Mouse (Mus musculus): ENCODE data around the gene Park7.
"Not testable (repeated sequence)": the region's sequence is repeated elsewhere in the genome, so short reads cannot be mapped to it uniquely, and the experiment has no call there.

Gene Park7

DNA sequence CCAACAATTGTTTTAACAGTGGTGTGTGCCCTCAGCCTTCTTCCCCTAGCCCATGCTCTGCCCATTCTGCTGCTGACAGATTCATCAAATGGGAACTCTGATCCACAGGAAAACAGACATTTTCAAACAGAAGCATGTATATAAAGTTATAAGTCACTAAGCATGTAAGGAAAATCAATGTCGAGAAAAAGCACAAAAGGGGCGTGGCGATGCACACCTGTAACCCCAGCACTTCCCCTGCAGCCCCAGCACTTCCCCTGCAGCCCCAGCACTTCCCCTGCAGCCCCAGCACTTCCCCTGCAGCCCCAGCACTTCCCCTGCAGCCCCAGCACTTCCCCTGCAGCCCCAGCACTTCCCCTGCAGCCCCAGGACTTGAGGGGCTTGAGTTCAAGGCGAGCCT is 39.8 kb downstream of the Park7 start:
- DNase-seq (ENCODE audit: inconsistent ontology term) = not testable (repeated sequence)

DNA sequence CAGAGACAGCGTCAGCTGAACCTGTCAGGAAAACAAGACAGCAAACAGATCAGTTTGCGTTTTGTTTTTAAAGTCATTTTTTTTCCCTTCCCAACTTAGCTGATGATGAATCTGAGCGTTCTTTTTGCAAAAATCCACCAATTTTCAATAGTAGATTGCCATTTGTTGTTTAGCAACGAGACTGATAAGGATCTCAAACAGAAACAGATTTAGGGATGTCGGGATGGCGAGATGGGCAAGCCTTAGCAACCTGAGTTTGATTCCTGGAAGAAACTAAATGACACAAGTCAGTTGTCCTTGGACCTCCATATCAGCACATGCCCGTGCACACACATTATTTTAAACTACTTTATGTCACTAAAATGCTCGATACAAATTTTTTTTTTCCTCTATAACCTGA is 41.6 kb downstream of the Park7 start:
- DNase-seq (ENCODE audit: inconsistent ontology term) = no peak

DNA sequence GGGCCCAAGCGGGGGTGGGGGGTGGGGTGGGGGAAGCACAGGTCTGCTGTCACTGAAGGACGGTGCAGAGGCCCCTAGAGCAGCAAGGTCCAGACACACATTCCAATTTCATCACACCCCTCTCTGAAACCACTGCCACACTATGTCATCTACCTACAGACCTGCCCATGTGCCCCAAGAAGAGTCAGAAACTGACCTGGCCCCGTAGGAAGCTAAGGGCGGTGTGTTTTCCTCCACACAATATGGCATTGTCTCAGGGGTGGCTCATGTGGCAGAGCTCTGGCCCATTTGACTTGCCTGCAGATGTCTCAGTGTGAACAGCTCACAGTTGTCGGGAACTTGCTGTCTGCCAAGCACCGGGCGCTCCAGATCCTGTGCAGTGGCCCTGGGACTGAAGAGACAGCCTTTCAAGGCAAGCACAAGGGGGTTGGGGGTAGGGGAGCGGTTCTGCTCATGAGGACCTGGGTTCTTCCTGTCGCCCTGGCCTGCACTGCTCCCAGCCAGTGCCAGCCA is 42.0 kb downstream of the Park7 start:
- peak; percentile 82 for DNase-seq (ENCODE audit: inconsistent ontology term)

DNA sequence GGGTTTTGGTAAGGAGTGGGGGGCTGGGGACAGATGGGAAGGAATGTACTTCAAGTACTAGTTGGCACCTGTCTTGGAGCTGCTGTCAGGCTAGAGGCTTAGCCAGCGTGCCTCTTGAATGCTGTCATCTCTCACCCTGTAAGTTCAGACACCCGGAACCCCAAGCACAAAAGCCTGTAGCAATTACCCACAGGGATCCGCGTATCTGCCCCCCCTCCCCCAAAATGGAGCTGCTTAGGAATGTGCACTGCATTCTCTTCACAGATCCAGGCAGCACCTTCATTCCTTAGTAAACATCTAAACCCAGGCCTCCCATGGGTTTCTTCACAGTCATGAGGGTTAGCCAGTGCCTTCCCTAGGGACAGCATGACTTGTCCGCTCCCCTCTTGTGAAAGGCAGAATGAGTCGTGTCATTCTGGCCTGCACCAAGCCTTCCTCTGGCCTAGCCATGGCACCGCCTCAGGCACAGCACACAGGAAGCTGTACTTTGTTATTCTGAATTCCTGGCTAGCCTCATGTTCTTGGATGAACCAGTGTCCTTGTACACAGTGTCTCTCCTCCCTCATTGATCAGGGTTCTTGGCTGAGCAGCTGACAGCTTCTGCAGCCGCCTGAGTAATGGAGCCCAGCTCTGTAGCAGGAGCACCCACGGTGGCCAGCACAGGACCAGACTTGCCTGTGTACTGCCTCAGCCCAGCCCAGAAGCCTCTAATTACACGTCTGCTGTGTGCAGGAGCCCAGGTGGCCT is 42.7 kb downstream of the Park7 start:
- peak; percentile 97 for DNase-seq (ENCODE audit: inconsistent ontology term)

DNA sequence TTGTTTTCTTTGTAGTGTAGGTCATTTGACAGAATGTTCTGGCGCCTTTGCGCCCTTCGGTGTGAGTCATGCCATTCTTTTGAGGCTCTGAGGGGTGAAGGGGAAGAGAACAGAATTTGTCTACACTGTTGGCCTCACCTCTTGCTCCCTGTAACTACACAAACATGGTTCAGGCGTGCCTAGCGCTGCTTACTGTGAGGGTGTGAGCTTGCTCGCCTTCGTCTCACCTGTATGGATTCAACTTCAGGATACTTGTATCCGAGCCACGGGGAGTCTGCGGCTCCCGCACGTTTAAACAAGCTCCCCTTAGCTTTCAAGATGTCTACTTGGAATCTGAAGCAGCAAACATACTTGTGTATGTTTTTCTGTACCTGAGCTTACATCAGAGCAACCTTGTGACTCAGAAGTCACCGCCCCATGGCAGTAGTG is 43.3 kb downstream of the Park7 start:
- peak; percentile 74 for DNase-seq (ENCODE audit: inconsistent ontology term)

DNA sequence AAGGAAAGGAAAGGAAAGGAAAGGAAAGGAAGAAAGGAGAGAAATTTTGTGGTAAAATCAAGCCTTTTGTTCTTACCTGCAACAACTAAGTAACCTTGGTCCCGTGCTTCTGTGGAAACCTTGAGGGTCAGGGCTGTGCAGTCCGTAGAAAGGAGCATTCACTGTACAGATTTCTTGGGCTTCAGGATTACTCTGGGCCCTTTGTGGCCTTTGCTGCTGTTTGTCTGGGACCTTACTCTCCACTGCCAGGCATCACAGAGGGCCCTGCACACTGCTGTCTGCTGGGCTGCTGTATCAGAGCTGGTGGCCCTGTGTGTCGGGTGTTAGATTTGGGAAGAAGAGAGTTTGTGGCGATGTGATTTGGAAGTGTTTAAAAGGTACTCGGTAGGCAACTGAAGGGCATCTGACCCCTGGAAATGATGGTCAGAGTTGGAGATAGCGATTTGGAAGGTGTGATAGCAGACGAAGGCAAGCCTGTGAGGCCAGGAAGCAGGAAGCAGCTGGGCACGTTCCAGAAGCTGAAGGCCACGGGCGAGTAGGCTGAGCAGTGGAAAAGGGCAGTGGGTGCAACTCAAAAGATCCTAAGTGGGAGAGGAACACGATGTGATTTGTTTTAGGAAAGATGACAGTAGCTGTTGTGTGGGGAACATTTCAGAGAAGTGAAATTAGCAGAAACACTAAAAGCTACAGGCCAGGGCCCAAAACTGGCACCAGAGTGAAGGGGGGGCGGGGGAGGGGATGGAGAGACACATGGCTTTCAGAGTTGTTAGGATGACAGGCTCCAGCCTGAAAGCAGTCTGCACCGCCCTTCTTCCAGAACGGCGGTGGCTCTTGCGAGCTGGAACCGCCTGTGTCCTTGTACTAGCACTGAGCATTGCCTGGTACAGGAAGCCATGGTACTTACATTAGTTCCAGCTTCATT is 44.7 kb downstream of the Park7 start:
- DNase-seq (ENCODE audit: inconsistent ontology term) = no peak

DNA sequence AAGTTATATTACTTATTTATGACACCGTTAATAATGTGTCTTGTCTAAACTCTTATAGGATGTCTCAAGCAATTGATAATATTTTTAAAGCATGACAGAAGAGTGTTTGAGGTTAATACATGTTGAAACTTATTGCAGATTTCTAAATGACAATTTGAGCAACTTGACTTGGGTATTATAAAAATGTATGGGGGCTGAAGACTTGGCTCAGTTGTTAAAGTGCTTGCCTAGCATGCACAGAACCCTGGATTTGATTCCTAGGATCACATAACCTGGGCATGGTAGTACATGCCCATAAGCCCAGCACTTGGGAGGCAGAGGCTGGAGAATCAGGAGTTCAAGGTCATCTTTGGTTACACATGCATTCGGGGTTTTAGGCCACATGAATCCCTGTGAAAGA is 45.4 kb downstream of the Park7 start:
- DNase-seq (ENCODE audit: inconsistent ontology term) = no peak

DNA sequence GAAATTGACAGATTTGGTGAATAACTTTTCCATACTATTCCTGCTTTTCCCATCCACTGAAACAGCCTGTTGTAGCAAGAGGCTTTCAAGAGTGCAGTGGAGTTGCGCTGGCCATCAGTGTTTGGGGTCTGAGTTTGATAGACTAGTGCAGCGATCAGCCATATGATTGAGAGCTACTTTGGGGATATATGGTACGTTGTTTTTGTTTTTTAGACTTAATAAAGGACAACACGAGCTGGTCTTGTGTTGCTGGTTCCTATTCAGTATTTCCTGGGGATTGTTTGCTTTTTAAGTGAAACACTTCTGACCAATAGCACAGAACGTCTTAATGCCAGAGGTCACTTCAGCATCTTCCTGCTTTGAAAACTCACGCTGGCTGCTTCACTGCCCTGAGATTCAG is 46.1 kb downstream of the Park7 start:
- DNase-seq (ENCODE audit: inconsistent ontology term) = no peak

DNA sequence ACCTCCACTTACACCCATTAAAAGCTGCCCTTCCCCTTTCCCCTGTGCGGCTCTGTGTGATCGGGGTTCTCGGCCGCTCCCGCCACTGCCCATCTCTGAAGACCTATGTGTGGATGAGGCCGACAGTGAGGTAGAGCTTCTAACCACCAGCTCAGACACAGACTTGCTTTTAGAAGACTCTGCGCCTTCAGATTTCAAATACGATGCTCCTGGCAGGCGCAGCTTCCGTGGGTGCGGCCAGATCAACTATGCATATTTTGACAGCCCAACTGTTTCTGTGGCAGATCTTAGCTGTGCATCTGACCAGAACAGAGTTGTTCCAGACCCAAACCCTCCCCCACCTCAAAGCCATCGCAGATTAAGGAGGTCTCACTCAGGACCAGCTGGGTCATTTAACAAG is 47.7 kb downstream of the Park7 start:
- no peak for DNase-seq (ENCODE audit: inconsistent ontology term)

DNA sequence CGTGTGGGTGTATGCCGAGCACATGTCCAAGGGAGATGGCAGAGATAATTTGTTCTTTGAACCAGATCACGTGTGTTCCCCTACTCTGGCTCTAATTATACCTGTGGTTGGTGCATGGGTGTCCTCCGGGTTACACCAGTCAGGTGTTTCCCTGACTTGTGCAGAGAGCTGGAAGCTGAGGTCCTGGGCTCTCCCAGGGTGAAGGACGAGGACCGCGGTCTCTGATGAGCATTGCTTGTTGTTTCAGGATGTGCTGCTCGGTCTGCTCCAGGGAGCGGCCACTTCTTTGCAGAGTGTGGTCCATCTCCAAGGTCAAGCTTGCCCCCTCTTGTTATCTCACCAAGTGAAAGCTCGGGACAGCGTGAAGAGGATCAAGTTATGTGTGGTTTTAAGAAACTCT is 48.2 kb downstream of the Park7 start:
- DNase-seq (ENCODE audit: inconsistent ontology term) = no peak

DNA sequence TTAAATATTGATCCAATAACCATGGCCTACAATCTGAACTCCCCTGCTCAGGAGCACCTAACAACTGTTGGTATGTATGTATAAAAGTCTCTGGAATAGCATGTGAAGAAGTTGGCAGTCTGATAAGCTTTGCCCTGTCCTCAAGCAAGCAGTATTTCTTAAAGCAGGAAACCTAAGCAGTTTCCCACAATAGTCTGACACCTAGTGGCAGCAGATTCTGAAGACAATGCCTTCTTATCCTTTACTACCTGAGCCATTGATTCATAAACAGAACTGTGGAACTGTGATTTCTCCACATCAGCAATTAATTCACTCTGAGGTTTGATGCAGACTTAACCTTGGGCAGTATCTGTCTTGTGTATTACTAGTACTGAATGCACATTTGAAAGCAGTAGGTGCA is 48.9 kb downstream of the Park7 start:
- DNase-seq (ENCODE audit: inconsistent ontology term) = no peak

DNA sequence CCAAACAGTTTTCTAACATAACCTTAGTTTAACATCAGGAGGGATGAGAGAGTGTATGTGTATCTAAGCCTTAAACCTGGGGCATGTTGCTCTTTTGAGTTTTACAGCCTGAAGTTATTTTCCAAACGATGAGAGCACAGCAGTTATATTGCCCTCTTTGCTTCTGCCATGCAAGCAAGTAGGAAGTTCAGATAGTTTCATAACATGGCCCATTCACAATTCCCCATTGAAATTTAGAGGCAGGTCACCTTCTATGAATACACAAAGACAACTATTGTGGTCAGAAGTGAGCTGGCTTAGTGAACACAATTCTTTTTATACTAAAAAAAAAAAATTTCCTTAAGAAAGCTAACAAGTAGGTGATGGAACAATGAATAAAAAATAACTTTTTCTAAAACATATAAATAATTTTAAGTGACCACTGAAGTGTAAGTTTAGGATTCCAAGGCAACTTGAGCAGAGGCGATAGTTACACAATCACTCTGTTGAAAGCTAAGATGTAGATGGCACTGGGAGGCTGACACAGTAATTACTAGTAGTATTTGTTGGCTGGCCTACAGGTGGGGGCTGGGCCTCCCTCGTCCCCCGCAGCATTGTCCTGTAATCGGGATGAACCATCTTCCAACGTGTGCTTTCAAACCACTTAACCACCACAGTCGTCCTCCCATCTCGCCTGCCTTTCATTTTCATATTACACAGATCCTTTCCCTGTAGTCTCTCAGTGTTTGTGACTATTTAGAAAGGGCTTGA is 51.4 kb downstream of the Park7 start:
- peak; percentile 76 for DNase-seq (ENCODE audit: inconsistent ontology term)

DNA sequence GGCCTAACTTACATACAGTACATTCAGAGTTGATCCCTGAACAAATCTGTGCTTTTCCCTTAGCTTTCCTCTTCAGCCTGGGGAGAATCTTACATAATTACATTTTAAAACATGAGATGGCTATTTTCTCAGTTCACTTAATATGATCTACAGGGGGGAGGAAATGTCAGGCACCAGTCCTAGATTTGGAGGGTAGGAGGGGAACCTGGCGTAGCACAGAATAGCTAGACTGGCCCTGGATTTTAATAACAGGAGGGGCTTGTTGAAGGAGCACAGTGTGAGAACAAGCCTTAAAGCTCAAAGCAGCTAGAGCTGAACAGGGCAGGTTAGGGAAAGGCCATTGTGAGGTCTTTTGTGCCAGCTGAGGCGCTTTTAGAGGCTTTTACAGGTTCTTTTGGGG is 53.1 kb downstream of the Park7 start:
- DNase-seq (ENCODE audit: inconsistent ontology term) = no peak

DNA sequence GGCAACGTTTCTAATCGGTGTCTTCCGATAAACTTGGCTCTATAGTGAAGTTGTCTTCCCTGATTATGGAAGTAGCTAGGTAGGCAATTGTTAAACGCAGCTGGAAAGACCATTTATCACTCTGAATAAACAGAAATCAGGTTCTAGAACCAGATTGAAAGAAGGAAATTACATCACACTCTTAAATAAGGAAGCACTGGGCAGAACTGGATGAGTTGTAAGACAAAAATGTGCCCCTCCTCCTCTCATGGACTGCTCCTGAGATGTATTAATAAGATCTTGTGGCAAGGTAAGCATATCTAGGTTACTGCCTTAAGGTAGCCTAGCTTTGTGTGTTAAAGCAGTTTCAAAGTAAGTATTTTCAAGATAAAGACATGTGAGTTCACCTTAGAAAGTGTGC is 53.7 kb downstream of the Park7 start:
- DNase-seq (ENCODE audit: inconsistent ontology term) = no peak

DNA sequence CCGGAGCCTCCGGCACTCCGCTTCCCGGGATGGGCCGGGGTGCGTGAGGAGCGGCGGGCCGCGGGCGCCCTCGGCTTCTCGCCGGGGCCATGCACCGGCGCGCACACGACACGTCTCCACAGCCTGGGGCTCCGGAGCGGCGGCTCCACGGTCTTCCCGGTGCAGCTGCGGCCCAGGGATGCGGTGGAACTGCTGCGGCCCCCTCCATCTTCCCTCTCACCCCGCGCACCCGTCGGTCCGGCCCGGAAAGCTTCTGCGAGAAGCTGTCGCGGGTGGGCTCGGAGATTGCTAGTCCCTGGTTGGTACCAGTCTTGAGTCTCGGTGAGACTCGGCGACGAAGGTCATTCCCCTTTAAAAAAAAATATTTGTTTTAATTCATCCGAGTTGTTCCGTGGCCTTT is 58.9 kb downstream of the Park7 start:
- DNase-seq (ENCODE audit: inconsistent ontology term) = no peak

DNA sequence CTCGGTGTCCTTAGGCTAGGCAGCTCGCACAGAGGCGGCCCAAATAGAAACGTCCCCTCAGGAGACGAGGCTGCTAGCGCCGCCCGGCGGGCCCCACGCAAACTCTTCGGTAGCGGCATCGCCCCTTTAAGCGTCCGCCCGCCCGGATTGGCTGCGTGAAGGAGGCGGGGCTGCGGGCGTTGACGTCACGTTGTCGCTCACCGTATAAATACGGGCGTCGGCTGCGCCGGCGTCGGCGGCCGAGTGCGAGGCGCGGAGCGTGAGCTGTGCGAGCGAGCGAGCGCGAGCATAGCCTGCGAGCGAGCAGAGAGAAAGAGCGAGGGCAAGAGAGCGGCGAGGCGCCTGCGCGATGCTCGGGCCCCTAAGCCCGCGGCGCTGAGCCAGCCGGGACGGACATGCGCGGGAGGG is 59.4 kb downstream of the Park7 start:
- peak; percentile 98 for DNase-seq (ENCODE audit: inconsistent ontology term)

DNA sequence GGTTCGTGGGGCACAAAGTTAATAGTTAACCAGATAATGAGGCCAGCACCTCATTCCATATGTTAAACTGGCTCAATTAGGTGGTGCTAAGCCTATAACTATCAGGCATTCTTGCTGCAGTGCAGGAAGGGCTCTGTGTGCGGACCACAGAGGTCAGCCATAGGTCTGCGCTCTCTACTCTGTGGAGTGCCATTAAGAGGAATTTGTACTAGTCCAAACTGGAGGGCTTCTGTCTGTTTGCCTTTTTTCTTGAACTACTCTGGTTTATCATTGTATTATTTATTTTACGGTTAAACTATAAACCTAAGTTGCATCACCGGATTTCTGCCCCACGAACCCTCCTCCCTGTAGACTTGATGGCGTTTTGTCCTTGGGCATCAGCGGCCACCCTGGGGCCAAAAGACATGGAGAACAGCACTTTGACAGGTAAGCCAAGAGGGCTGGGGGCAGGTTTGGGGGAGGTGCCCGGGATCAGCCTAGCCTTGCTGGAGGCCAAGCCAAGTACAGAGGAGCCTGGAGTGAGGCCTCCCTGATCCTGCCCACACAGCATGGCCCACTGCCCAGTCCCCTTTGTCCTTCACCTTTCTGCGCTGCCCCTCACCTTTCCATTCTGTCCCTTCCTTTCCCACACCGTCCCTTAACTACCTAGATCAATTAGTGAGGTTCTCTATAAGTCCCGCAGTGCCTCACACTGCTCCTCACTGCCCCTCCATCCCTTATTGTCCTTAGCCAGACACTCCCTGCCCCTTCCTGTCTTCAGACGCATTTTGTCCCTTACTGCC is 60.4 kb downstream of the Park7 start, which contains the start of gene Errfi1:
Errfi1 (plus strand) TSS at position 240 of the 782 bp plus-strand sequence.
- DNase-seq (ENCODE audit: inconsistent ontology term) = no peak

DNA sequence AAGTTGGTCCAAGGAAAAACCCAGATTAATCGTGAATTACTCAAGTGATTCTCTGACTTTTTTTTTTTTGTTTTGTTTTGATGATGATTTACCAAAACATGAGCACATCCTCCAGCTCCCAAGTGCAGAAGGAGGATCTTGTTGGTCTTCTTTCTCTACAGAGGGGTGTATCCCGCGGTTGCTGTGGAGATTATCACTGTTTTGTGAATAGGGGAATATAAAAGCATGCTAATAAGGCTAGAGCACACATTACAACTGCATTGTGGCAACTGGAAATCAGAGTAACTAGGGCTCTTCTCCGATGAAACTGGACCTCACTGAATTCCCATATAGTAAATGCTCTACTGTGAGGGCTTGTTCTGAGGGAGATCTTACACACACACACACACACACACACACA is 61.8 kb downstream of the Park7 start:
- no peak for DNase-seq (ENCODE audit: inconsistent ontology term)

DNA sequence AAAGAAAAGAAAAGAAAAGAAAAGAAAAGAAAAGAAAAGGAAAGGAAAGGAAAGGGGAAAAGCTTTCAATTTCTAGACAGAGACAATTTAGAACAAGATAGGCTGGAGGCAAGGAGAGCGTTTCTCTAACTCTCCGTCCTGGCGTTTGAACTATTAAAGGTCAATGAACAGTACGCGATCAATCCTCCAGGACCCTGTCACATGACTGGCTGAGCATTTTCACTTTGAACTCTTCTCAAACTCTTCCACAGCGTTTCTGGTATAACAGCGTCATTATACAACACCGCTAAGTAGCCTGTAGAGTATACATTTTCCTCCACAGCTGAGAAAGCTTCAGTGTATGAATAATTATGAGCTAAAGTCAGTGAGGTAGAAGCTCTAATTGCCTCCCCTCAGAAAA is 62.2 kb downstream of the Park7 start:
- no peak for DNase-seq (ENCODE audit: inconsistent ontology term)

DNA sequence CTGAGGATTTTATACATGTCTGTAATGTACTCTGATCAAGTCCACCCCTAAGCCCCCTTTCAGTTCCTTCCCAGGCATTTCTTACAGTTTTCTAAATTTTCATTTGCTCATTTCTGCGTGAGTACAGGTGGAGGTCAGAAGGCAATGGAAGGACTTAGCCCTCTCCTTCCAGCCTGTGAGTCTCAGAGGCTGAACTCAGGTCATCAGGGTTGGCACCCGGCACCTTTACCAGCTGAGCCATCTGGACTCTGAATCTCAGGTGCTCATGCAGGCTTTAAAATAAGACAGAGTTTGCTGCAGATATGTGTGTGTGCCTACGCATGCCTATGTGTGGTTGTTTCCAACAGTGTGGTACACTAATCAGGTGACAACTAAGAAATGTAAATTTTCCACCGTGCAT is 63.3 kb downstream of the Park7 start:
- DNase-seq (ENCODE audit: inconsistent ontology term) = no peak

DNA sequence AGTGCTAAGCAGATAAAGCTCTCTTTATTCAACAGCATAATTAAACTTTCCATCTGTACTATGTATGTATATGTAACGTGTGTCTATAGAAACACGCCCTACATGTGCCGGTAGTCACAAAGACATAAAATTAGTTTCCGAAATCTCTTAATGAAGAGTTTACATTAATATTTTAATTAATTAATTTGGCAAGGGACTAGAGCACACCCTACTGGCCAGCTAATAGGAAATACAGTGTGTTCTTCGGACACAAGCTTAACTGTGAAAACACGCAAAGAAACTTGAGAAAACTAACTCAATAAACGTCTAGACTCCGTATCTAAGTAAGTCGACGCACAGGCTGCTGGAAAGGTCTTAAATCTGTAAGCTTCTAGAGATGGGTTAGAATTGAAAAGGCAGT is 64.3 kb downstream of the Park7 start:
- no peak for DNase-seq (ENCODE audit: inconsistent ontology term)

All from Muller cell, postnatal 12 days (primary cell).